Mouse (Mus musculus): ENCODE measurements around the gene Gm5737. TPM values are rescaled to one million over a fixed set of nuclear protein-coding genes. Genes with fewer than 3 reads are reported as not detected.
A peak's percentile ranks its signal among the peaks of the same experiment; 100 is the strongest.

Gene Gm5737
- not detected for polyA plus RNA-seq (2017; shearing (Covaris generic))

GRCm38 (mm10) chr7:120811834-120812415 is at the start of gene Gm5737:
Gene Gm5737, plus strand, starts transcription at chr7:120812365.
- no peak for ATAC-seq

DNA sequence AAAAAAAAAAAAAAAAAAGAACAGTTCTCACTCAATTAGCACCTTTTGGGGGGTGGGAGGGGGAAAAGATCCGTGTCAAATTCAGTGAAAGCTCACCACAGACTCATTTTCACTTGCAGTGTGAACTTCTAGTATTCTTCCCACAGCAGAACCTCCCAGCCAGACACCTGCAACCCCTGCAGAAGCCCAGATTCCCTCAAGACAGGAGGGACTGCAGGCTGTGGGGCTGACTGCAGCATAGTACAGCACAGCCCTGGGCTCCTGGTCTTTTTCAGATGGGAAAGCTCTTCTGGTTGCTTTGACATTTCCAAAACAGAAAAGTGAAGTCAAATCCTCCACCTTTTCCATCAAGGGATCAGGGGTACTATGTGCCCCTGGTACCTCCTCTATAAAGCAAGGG is 44.8 kb upstream of the Gm5737 start:
- ATAC-seq: no peak

- ATAC-seq: no peak
These were observed 40.8 kb upstream of the Gm5737 start for GRCm38 (mm10) chr7:120771389-120771788.

- ATAC-seq: no peak
These were observed 34.2 kb upstream of the Gm5737 start for GRCm38 (mm10) chr7:120778012-120778411.

DNA sequence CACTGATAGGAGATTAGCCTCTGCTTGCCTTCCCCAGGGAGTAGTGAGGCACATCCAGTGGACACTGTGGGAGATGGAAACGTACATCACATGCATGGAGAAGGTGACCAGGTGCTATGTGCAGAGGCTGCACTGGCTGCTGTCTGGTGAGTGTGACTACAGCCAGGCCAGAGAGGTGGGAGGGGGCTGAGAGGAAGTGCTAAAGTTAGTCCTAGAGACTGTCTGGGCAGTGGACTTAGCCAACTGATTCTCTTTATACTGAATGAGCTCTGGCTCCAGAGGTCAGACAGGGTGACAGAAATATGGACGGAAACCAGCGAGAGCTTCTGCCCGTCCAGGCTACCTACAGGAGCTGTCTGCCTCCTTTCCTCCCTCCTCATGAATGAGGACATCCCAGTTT is 16.6 kb upstream of the Gm5737 start:
- ATAC-seq: no peak

DNA sequence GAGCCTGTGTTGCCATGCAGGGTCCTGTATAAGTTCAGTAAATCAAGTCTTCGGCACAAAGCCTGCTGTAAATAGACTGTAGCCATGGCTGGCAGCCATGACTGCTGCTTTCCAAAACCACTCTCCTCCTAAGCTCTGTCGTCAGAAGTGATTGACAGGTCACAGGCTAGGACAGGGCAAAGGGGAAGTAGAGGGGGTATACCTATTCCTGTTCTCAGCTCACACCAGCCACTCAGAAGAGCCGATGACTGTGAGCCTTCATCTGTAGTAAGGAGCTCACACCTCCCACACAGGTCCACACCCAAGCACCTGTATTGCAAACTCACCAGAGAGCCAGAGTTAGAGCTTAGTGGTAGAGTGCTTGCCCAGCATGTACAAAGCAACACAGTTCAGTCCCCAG is 15.8 kb upstream of the Gm5737 start:
- ATAC-seq: no peak

GRCm38 (mm10) chr7:120803268-120803667 is 8.9 kb upstream of the Gm5737 start:
- ATAC-seq: no peak

GRCm38 (mm10) chr7:120809705-120810104 is 2.5 kb upstream of the Gm5737 start:
- ATAC-seq: no peak

- ATAC-seq: no peak
These were observed 5.4 kb downstream of the Gm5737 start for GRCm38 (mm10) chr7:120817552-120817951.

DNA sequence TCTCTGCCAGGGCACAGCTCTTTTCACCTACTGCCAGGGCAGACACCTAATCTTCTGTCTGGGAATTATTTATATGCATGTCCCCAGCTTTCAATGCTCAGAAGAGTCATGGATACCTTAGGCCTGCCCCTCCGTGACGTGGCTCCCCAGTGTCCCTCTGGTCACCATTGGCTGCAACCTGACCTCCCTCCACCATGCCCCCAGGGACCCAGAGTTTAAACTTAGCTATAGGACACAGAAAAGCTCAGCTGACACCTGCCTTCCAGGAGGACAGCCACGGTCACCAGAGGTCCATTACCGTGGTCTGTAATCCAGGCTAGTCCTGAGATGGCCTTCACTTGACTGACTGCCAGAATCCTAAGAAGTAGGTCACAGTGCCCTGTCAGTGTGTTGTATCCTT is 7.2 kb downstream of the Gm5737 start:
- no peak for ATAC-seq

DNA sequence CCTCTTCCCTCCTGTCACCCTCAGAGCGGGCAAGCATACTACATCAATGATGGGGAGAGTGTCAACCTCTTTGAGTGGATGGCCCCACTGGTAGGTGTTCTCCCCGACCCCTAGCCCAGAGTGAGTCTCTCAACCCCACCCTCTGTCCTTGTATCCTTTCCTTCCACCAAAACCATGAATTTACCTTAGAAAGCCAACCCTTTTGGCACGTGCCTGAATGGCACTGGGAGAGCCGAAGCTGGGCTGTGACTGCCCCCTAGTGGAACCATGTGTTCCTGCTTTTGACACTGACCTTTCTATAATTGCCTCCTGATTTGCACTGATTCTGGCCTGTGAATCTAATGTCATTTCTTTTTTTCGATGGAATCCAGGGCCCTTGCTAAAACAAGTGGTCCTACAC is 11.1 kb downstream of the Gm5737 start:
- ATAC-seq: peak; percentile 90

DNA sequence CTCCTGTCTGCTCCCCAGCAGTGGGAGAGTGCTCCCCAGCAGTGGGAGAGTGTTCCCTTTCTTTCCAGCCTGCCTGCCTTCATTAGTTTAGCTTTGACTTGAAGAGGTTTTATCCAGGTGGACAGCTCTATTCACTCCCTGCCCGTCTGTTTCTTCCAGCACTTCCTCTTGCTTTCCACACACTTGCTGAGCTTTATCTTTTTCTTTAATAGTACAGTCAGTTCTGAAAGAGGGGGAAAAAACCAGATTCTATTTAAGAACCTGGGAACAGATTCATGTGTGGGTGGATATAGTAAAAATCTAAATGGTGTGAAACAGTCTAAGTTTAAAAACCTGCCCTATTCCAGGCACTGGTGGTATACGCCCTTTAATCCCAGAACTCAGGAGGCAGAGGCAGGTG is 12.9 kb downstream of the Gm5737 start:
- ATAC-seq: no peak

- no peak for ATAC-seq
These were observed 14.2 kb downstream of the Gm5737 start for GRCm38 (mm10) chr7:120826408-120826807.

DNA sequence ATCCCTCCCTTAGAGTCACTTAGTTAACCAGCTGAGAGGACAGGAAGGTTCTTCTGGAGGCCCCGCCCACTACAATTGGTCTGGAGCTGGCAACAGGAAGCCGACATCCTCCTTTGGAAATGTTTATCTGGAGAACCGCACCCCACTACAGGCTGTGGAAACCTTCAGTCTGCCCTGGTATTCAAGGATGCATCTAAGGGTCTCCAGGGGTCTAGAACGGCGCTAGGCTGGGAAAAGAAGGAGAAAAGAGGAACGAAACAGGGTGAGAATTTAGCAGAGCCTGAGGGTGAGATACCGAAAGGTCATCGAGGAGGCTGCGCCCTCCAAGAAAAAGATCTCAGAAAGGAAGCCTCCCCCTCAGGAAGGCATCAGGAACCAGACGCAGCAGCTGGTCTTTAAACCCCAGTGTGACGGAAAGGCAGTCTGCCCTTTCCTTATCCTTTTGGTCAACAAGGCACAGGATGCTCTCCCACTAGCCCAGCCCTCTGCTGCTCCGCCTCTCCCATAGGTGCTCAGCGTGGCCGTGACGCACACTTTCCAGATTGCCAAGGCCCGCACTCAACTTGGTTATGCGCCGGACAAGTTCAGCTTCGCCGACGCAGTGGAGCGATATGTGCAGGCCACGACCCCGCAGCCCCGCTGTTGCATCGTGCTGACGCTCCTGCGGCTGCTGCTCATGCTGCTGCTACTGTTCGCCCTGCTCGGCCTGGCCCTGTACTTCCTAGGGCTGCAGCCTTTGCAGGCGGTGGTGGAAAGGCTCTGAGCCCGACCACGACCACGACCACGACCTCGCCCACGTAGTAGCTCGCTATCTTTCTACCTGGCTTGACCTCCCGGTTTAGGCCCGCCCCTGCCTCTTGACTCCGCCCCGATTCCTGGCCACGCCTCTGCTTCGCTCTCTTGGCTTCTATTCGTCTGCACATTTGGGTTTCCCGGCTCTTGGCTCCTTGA is 18.5 kb downstream of the Gm5737 start:
- ATAC-seq: peak; percentile 34

GRCm38 (mm10) chr7:120834426-120834825 is 22.3 kb downstream of the Gm5737 start:
- peak; percentile 21 for ATAC-seq

DNA sequence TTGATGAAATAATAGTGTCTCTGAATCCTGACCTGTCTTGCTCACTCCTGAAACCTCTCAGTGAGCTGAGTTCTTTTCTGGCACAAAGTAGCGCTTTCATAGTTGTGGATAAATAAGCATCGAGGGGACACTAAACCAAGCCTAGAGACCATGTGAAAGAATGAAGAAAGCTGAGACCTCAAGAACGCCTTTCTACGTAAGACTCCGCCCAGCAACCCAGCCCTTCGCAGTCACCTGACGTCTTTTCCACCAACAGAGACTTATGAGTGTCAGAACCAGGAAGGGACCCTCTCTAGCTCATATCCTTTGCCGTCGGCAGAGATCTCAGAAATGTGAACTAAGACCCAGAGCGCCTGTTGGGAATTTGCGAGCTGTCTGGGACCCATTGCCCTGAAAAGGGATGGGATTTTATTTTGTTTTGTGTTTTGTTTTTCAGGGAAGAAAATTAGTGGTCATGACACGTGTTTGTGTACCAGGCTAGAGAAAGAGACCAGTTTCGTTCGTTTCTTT is 22.8 kb downstream of the Gm5737 start:
- peak; percentile 81 for ATAC-seq

- ATAC-seq: peak; percentile 69
These were observed 23.5 kb downstream of the Gm5737 start for GRCm38 (mm10) chr7:120835449-120836359.

DNA sequence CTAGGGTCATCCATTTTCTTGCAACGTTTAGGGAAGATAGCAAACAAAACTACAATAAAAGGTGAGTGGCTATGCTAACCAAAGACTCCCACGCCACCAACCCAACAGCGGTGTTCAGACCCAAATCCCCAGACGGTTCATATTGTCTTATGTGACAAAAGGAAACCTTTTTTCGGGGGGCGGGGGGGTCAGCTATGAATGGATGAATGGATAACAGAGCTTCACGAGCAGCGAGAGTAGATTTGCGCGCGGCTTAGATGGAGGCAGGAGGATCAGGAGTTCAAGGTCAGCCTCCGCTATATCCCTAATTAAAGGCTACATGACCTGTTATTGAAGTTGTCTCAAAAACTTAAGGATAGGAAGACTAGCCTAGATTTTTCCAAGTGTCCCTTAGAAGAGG is 24.2 kb downstream of the Gm5737 start:
- no peak for ATAC-seq

GRCm38 (mm10) chr7:120838436-120839160 is 26.4 kb downstream of the Gm5737 start:
- ATAC-seq: no peak

DNA sequence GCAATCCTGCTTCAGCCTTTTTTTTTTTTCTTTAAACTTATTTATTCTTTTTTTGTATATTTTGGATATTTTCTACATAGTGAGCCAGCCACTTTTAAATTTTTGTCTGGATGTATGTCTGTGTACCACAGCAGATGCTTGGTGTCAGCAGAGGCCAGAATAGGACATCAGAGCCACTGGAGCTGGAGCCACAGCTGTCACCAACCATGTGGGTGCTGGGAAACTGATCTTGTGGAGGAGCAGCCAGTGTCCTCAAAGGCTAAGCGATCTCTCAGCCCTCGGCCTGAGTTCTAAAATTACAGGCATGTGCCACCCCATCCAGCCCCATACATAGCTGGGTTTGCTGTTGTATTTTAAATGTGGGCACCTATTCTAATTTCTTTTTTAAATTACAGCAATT is 27.6 kb downstream of the Gm5737 start:
- no peak for ATAC-seq

DNA sequence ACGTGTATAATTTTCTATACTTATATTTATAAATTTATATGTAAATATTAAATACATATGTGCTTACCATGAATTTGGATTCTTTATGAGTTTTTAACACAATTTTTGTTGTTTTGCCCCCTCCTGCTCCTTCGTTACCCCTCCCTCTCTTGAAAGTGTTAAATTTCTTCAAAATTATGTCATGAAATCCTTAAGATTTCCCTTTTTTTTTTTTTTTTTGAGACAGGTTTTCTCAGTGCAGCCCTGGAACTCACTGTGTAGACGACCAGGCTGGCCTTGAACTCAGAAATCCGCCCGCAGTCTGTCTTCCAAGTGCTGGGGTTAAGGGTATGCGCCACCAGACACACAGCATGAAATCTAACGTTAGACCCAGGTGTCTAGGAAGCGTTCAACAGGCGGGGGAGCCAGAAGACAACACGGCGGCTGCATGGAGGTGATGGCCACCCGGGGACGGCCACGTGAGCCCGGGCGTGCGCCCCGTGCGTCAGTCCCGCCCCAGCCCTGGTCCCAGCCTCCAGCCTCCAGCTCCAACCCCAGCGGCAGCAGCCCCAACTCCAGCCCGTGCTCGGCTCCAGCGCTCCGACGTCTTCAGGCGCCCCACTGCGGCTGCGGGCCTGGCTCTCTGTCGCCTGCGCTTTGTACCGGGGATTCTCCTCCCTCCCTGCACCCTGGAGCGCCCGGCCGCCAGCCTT is 30.3 kb downstream of the Gm5737 start, which contains the start of gene Eef2k:
Eef2k (plus strand) TSS at position 487 of the 692 bp plus-strand sequence.
- peak; percentile 82 for ATAC-seq
